Mouse (Mus musculus) megakaryocyte, embryonic 14.5 days (primary cell): Measurements from ENCODE around the gene Aff4.

Experiments
- FLI1 ChIP-seq: IDR thresholded peaks from 2 replicates; pipeline ENCODE4 v1.6.1; 2012; ENCODE audit warnings: low read length, inconsistent platforms, mixed read lengths
- GATA1 ChIP-seq: IDR thresholded peaks from 3 replicates; pipeline ENCODE4 v1.6.1; 2012; ENCODE audit warnings: mixed read lengths, low read length, inconsistent platforms, borderline replicate concordance

DNA sequence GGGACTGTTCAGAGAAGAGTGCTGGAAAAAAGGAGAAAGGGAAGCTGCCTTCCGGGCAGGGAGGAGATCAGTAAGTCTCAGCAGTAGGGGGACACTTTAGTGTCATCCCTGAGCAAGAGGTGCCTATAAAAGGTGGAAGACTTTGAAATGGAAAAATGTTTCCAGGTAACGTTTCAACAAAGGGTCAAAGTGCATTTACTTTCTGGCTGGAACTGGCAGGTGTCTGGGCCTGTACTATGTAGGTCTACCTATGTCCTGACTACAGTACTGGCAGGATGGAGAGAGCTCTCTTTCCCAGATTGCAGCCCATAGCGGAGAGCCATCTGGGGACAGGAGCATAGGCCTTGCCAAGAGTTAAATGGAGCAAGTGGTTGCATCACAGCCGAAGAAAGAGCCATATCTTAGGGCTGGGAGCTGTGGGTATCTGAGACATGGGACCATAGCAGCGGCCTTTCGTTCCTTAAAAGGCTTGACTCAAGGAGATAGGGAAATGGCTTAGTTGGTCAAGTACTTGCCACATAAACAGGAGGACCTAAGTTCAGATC, 75.2 kb downstream of the Aff4 start:
- TF ChIP-seq GATA1 (no peak), FLI1 (no peak)
